Mouse (Mus musculus): ENCODE results near the gene Ogg1. TPM values are rescaled to one million over a fixed set of nuclear protein-coding genes. Genes with fewer than 3 reads are reported as not detected.
"Not testable (repeated sequence)": the region's sequence is repeated elsewhere in the genome, so short reads cannot be mapped to it uniquely, and the experiment has no call there.

The Ogg1 gene
- polyA plus RNA-seq, 1 experiment from 2014 or later = 26.2 TPM

DNA sequence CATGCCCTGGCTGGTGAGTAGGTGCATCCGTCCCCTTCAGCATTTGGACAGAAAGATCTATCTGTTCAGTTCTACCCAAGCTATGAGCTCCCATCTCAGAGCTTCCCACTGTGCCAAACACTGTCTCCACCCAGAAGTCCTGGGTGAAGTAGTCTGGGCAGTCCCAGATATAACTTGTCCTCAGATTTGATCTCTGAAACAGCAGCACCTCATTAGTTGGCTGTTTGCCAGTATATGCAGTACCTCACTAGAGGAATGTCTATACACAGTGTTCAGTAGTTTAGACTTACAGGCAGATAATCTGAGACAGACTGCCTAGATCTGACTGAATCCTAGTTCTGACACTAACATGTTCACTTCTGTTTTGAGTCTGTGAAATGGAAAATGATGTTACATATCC lies 2.6 kb downstream of the Ogg1 start:
- no peaks in the 10 kb centered on the region for H3K27me3 ChIP-seq
- no peak for TF ChIP-seq CTCF (IDR thresholded peaks at IDR 0.05)
- ATAC-seq (no peak), DNase-seq (ENCODE audit: low read depth, low spot score) (no peak)
- POLR2A ChIA-PET = no interaction called here
- in situ Hi-C loops (cut with MboI; ENCODE audit: low pct_unique_long_range_greater_than_20kb) = no loop called here
- CTCF ChIA-PET = interaction anchor here (1.7 kb wide), 1 partner anchor 11 kb away, joined by 3 read pairs; no protein-coding TSS in a partner anchor

GRCm38 (mm10) chr6:113330547-113330946 lies 3.8 kb downstream of the Ogg1 start:
- ATAC-seq = no peak
- DNase-seq (ENCODE audit: low read depth, low spot score) = no peak
- CTCF ChIA-PET = interaction anchor here (1.7 kb wide), 1 partner anchor 10 kb away, joined by 3 read pairs; no protein-coding TSS in a partner anchor
- TF ChIP-seq CTCF (IDR thresholded peaks at IDR 0.05) = no peak
- no peaks in the 10 kb centered on the region for H3K27me3 ChIP-seq
- in situ Hi-C loops (cut with MboI; ENCODE audit: low pct_unique_long_range_greater_than_20kb) = no loop called here
- POLR2A ChIA-PET = no interaction called here

DNA sequence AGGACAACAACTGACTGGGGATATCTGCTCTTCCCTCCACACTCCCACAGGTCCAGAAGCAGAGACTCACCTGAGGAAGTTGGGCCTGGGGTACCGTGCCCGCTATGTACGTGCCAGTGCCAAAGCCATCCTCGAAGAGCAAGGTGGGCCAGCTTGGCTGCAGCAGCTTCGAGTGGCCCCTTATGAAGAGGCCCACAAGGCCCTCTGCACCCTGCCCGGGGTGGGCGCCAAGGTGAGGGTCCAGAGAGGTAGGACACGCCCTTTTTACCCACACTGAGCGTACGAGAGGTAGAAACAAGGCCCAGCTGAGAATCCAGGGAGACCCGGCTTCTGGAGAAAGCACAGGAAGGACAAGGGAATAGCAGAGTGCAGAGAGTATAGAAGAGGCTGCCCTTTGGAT lies 4.9 kb downstream of the Ogg1 start:
- ATAC-seq (no peak), DNase-seq (ENCODE audit: low read depth, low spot score) (no peak)
- TF ChIP-seq CTCF (IDR thresholded peaks at IDR 0.05) = no peak
- CTCF ChIA-PET = no interaction called here
- POLR2A ChIA-PET = interaction anchor here (1.1 kb wide), 2 partner anchors 12 to 15 kb away, joined by 3 read pairs; partner anchors contain the start of gene Camk1
- no peaks in the 10 kb centered on the region for H3K27me3 ChIP-seq
- in situ Hi-C loops (cut with MboI; ENCODE audit: low pct_unique_long_range_greater_than_20kb) = no loop called here

DNA sequence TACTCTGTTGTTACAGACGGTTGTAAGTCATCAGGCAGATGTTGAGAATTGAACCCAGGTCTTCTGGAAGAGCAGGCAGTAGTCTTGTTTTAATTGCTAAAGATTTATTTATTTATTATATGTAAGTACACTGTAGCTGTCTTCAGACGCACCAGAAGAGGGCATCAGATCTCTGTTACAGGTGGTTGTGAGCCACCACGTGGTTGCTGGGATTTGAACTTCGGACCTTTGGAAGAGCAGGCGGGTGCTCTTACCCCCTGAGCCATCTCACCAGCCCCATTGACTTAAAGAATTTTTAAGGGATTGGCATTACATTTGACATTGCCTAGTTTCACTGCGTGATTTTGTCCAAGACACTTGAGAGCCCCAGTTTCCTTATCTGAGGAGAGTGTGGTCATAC lies 6.0 kb downstream of the Ogg1 start:
- DNase-seq (ENCODE audit: low read depth, low spot score); POLR2A ChIA-PET; H3K27me3 ChIP-seq; in situ Hi-C loops (cut with MboI; ENCODE audit: low pct_unique_long_range_greater_than_20kb); ATAC-seq: not testable (repeated sequence)
- CTCF ChIA-PET = interaction anchor here (1.8 kb wide), 1 partner anchor 12 kb away, joined by 4 read pairs; no protein-coding TSS in a partner anchor

GRCm38 (mm10) chr6:113333137-113333950 lies 6.6 kb downstream of the Ogg1 start:
- in situ Hi-C loops (cut with MboI; ENCODE audit: low pct_unique_long_range_greater_than_20kb) = no loop called here
- no peak for TF ChIP-seq CTCF (IDR thresholded peaks at IDR 0.05)
- peak; percentile 98 for DNase-seq (ENCODE audit: low read depth, low spot score)
- peak; percentile 93 for ATAC-seq
- POLR2A ChIA-PET = no interaction called here
- CTCF ChIA-PET = interaction anchor here (0.9 to 1.8 kb wide), 2 partner anchors 11 to 20 kb away, joined by 4 read pairs; no protein-coding TSS in a partner anchor
- no peaks in the 10 kb centered on the region for H3K27me3 ChIP-seq

DNA sequence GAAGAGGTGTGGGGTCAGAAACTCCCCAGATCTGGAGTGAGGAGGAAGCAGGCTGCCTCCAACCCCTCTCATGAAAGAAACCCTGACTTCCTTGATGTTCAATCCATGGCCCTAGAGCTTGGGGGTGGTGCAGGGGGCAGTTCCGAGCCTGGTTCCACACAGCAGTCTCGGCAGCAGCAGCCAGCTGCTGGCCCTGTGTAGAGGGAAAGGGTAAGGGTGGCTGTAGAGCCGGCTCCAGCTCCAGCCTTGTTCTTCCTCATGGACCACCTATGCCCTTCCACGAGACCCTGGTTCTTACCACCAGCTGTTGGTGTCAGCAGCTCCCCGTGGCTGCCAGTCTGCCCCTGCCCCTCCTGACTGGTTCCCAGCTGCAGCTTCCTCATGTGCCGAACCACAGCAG lies 7.4 kb downstream of the Ogg1 start:
- TF ChIP-seq CTCF (IDR thresholded peaks at IDR 0.05) = no peak
- in situ Hi-C loops (cut with MboI; ENCODE audit: low pct_unique_long_range_greater_than_20kb) = no loop called here
- no peaks in the 10 kb centered on the region for H3K27me3 ChIP-seq
- ChIA-PET CTCF (interaction anchor here (0.9 kb wide), 1 partner anchor 19 kb away, joined by 4 read pairs; no protein-coding TSS in a partner anchor), POLR2A (no interaction called here)
- DNase-seq (ENCODE audit: low read depth, low spot score) = no peak
- ATAC-seq = no peak

DNA sequence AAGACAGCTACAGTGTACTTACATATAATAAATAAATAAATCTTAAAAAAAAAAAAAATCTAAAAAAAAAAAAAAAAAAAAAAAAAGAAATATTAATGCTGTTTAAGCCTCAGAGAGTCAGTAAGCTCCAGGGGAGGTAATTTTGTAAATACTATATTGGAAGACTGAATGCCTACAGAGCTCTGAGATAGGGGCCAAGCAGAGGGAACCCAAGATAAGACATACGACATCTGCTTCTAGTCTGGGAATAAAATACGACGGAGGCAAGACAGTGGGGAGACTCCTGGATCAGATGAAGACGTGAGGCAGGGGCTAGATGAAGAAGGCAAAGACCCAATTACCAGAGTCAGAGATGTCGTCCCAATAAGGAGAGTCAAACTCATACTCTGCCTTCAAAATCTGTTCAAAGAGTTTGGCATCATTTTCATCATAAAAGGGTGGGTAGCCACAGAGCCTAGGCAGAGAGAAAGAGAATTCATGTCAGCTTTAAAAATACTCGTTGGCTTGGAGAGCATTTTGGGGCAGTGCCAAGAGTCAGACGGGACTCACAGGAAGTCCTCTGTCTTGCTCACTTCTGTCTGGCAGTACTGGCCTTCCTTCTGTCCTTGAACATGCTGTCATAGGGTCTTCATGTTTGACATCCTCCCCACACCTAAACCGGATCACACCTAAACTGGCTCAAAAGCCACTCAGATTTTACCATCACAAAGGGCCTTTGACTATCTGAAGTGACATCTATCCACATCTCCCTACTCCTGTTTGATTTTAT lies 10.3 kb downstream of the Ogg1 start:
- CTCF ChIA-PET = interaction anchor here (1.5 kb wide), 1 partner anchor 27 kb away, joined by 4 read pairs; no protein-coding TSS in a partner anchor

DNA sequence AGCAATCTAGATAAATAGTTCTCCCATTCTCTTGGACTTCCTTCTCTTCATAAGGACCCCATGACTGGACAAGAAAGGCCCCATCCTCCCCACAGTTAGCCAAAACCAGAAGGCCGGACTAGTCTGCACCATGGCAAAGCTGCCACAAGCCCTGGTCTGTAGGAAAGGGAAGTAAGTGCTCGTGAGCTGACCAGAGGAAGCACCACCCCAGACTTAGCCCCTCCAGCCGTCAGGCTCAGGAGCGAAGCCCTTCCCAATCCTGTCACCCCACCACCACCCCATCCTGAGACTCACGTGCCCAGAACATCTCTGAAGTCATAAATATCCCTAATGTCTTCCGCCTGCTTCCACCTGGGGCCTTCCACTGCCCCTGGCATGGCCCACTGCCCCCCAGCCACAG lies 14.8 kb downstream of the Ogg1 start:
- in situ Hi-C loops (cut with MboI; ENCODE audit: low pct_unique_long_range_greater_than_20kb) = no loop called here
- H3K27me3 ChIP-seq = no peaks in the 10 kb centered on the region
- DNase-seq (ENCODE audit: low read depth, low spot score) (no peak), ATAC-seq (no peak)
- no peak for TF ChIP-seq CTCF (IDR thresholded peaks at IDR 0.05)
- ChIA-PET POLR2A (no interaction called here), CTCF (no interaction called here)

More for the DNA sequence above, 10.3 kb downstream of the Ogg1 start:
- POLR2A ChIA-PET = no interaction called here
- DNase-seq (ENCODE audit: low read depth, low spot score) (no peak), ATAC-seq (no peak)
- no peaks in the 10 kb centered on the region for H3K27me3 ChIP-seq
- in situ Hi-C loops (cut with MboI; ENCODE audit: low pct_unique_long_range_greater_than_20kb) = loop anchor here (5.0 kb wide), 1 partner anchor 40 kb away; the partner anchor contains the start of genes Arpc4 and Tada3
- TF ChIP-seq CTCF (IDR thresholded peaks at IDR 0.05) = no peak

- in situ Hi-C loops (cut with MboI; ENCODE audit: low pct_unique_long_range_greater_than_20kb) = no loop called here
- no peak for TF ChIP-seq CTCF (IDR thresholded peaks at IDR 0.05)
- POLR2A ChIA-PET = interaction anchor here (1.3 kb wide), 1 partner anchor 15 kb away, joined by 4 read pairs; the partner anchor contains the start of gene Ogg1
- DNase-seq (ENCODE audit: low read depth, low spot score) = no peak
- H3K27me3 ChIP-seq = no peaks in the 10 kb centered on the region
- CTCF ChIA-PET = no interaction called here
- no peak for ATAC-seq
These were observed 15.5 kb downstream of the Ogg1 start for GRCm38 (mm10) chr6:113342297-113342696.

GRCm38 (mm10) chr6:113343177-113344092 lies 16.7 kb downstream of the Ogg1 start, which contains the start of gene Camk1:
Camk1 (minus strand) TSS chr6:113343984.
- ChIA-PET CTCF (no interaction called here), POLR2A (interaction anchor here (1.2 to 1.4 kb wide), 5 partner anchors 12 to 33 kb away, joined by 3 to 6 read pairs (median 3); partner anchors contain the start of gene Ogg1)
- H3K27me3 ChIP-seq = no peaks in the 10 kb centered on the region
- DNase-seq (ENCODE audit: low read depth, low spot score) = no peak
- in situ Hi-C loops (cut with MboI; ENCODE audit: low pct_unique_long_range_greater_than_20kb) = no loop called here
- peak; percentile 92 for ATAC-seq
- TF ChIP-seq CTCF (IDR thresholded peaks at IDR 0.05) = no peak

All from Patski (cell line).